Mouse (Mus musculus) lung, embryonic 14.5 days (tissue): ENCODE measurements around the gene Hspbp1. TPM values are rescaled to one million over a fixed set of nuclear protein-coding genes. Genes with fewer than 3 reads are reported as not detected.

Experiments
- ATAC-seq: fragments of 200-750 bp; cut with Nextera tagmentation; 2 replicates; pipeline ENCODE4 v1.8.0; 2017; ENCODE audit warnings: mild to moderate bottlenecking, moderate TSS enrichment, moderate library complexity; ENCODE audit not compliant: insufficient read depth
- DNase-seq: peaks from one replicate; pipeline ENCODE4 v3.0.0-alpha.2; 2015
- H3K27ac ChIP-seq: fragments of 300-500 bp; sonication (generic); 2 replicates; pipeline ENCODE4 v1.5.1; 2014; ENCODE audit warnings: low read depth, mild to moderate bottlenecking, moderate library complexity
- H3K27me3 ChIP-seq: fragments of 300-500 bp; sonication (generic); 2 replicates; pipeline ENCODE4 v1.6.1; 2014; ENCODE audit warnings: low read length, control low read depth; ENCODE audit not compliant: insufficient read depth
- H3K36me3 ChIP-seq: fragments of 300-500 bp; sonication (generic); 2 replicates; pipeline ENCODE4 v1.6.1; 2014; ENCODE audit warnings: control low read depth; ENCODE audit not compliant: insufficient read depth
- H3K4me1 ChIP-seq: fragments of 300-500 bp; sonication (generic); 2 replicates; pipeline ENCODE4 v1.6.1; 2014; ENCODE audit warnings: antibody characterized with exemption, control low read depth; ENCODE audit not compliant: insufficient read depth
- H3K4me2 ChIP-seq: fragments of 300-500 bp; sonication (generic); 2 replicates; pipeline ENCODE4 v1.6.1; 2014; ENCODE audit warnings: mild to moderate bottlenecking
- H3K4me3 ChIP-seq: fragments of 300-500 bp; sonication (generic); 2 replicates; pipeline ENCODE4 v1.5.1; 2014; ENCODE audit warnings: low read depth, low read length
- H3K9ac ChIP-seq: fragments of 300-500 bp; sonication (generic); 2 replicates; pipeline ENCODE4 v1.6.1; 2014
- H3K9me3 ChIP-seq: fragments of 300-500 bp; sonication (generic); 2 replicates; pipeline ENCODE4 v1.6.1; 2016; ENCODE audit warnings: low read depth, low read length, control low read depth
- CTCF ChIP-seq: IDR thresholded peaks from 2 replicates; pipeline ENCODE4 v1.5.1; 2016; ENCODE audit warnings: antibody characterized with exemption, low read depth
- WGBS: fragments of 180-500 bp; shearing (Covaris S2); extraction: QIAGEN DNeasy Blood & Tissue Kit; methylation state at CpG from one replicate; pipeline ENCODE4 v1.1.7; 2014; 5-methylcytosine and 5-hydroxymethylcytosine counted together
- polyA plus RNA-seq: library from polyadenylated mRNA; unstranded; fragments of >200 nt; fragmentation: Nextera tagmentation; extraction: Ambion mirVana; gene quantifications from 2 replicates; pipeline ENCODE4 v1.2.1, GENCODE M21; 2014

Hspbp1 gene
- polyA plus RNA-seq, result 94.0 and 98.5 TPM in 2 replicates

- H3K4me2 ChIP-seq, result peak within 1 kb of the TSS; percentile 69
- H3K9ac ChIP-seq, result peak within 1 kb of the TSS; percentile 46
- WGBS, result under 1% methylated on average over 32 of the region's 32 CpGs
- DNase-seq (peak; percentile 98), ATAC-seq (peak; percentile 99)
- H3K27me3 ChIP-seq, result no peaks in the 10 kb centered on the region
- no peak for TF ChIP-seq CTCF
- H3K36me3 ChIP-seq, result peaks cover 22% of the 10 kb centered on the region; the same call in 1 of the 2 replicates
- no peaks in the 10 kb centered on the region for H3K9me3 ChIP-seq
- no peaks in the 10 kb centered on the region for H3K4me1 ChIP-seq
- H3K27ac ChIP-seq, result peak within 1 kb of the TSS; percentile 68
- peak within 1 kb of the TSS; percentile 71 for H3K4me3 ChIP-seq
Observed at GRCm38 (mm10) chr7:4684632-4685417, at the start of gene Hspbp1. Gene Hspbp1 (minus strand): TSS chr7:4685068.

- no peaks in the 10 kb centered on the region for H3K9me3 ChIP-seq
- no peak for TF ChIP-seq CTCF
- H3K9ac ChIP-seq, result no peak overlapping the region
- no peak for DNase-seq
- no peak overlapping the region for H3K4me2 ChIP-seq
- no peaks in the 10 kb centered on the region for H3K36me3 ChIP-seq
- no peak overlapping the region for H3K27ac ChIP-seq
- H3K4me3 ChIP-seq, result no peak overlapping the region
- WGBS, result 49% methylated on average over 6 of the region's 6 CpGs
- ATAC-seq, result no peak
- no peaks in the 10 kb centered on the region for H3K4me1 ChIP-seq
- no peaks in the 10 kb centered on the region for H3K27me3 ChIP-seq
Observed at GRCm38 (mm10) chr7:4732968-4733392, 48.1 kb upstream of the Hspbp1 start.

GRCm38 (mm10) chr7:4731090-4731489 lies 46.2 kb upstream of the Hspbp1 start:
- ATAC-seq, result no peak
- Histone ChIP-seq H3K27me3 (no peaks in the 10 kb centered on the region), H3K9ac (no peak overlapping the region), H3K27ac (no peak overlapping the region), H3K4me2 (no peak overlapping the region), H3K9me3 (no peaks in the 10 kb centered on the region), H3K36me3 (no peaks in the 10 kb centered on the region), H3K4me1 (no peaks in the 10 kb centered on the region), H3K4me3 (no peak overlapping the region)
- no peak for DNase-seq
- 75% methylated on average over 5 of the region's 5 CpGs for WGBS
- no peak for TF ChIP-seq CTCF

GRCm38 (mm10) chr7:4725169-4725568 lies 40.3 kb upstream of the Hspbp1 start, which contains the start of gene Tmem150b:
Gene Tmem150b (minus strand): TSS chr7:4725249.
- DNase-seq (no peak), ATAC-seq (no peak)
- Histone ChIP-seq H3K27ac (no peak within 1 kb of the TSS), H3K4me3 (no peak within 1 kb of the TSS), H3K4me1 (no peaks in the 10 kb centered on the region), H3K9me3 (no peaks in the 10 kb centered on the region), H3K36me3 (no peaks in the 10 kb centered on the region), H3K27me3 (no peaks in the 10 kb centered on the region), H3K4me2 (no peak within 1 kb of the TSS), H3K9ac (no peak within 1 kb of the TSS)
- 67% methylated on average over 7 of the region's 7 CpGs for WGBS
- TF ChIP-seq CTCF, result no peak

- peak; percentile 23 for DNase-seq
- Histone ChIP-seq H3K27me3 (no peaks in the 10 kb centered on the region), H3K36me3 (no peaks in the 10 kb centered on the region), H3K9me3 (no peaks in the 10 kb centered on the region), H3K27ac (no peak overlapping the region), H3K4me1 (no peaks in the 10 kb centered on the region), H3K9ac (no peak overlapping the region), H3K4me2 (no peak overlapping the region), H3K4me3 (no peak overlapping the region)
- no peak for TF ChIP-seq CTCF
- 29% methylated on average over 3 of the region's 3 CpGs for WGBS
- no peak for ATAC-seq
Observed at GRCm38 (mm10) chr7:4724359-4724758, 39.5 kb upstream of the Hspbp1 start.

- WGBS, result 39% methylated on average over 12 of the region's 12 CpGs
- Histone ChIP-seq H3K27me3 (no peaks in the 10 kb centered on the region), H3K9ac (no peak overlapping the region), H3K4me2 (peak overlapping the region; percentile 50), H3K27ac (no peak overlapping the region), H3K4me1 (no peaks in the 10 kb centered on the region), H3K4me3 (peak overlapping the region; percentile 23; the same call in 1 of the 2 replicates), H3K9me3 (no peaks in the 10 kb centered on the region), H3K36me3 (no peaks in the 10 kb centered on the region)
- ATAC-seq, result peak; percentile 73; the same call in 1 of the 2 replicates
- DNase-seq, result peak; percentile 23
- no peak for TF ChIP-seq CTCF
Observed at GRCm38 (mm10) chr7:4723508-4723907, 38.6 kb upstream of the Hspbp1 start.

GRCm38 (mm10) chr7:4719276-4719675 lies 34.4 kb upstream of the Hspbp1 start:
- WGBS, result 84% methylated on average over 3 of the region's 3 CpGs
- Histone ChIP-seq H3K36me3 (peaks cover 25% of the 10 kb centered on the region), H3K4me3 (no peak overlapping the region), H3K27me3 (no peaks in the 10 kb centered on the region), H3K9me3 (no peaks in the 10 kb centered on the region), H3K27ac (no peak overlapping the region), H3K4me2 (no peak overlapping the region), H3K9ac (no peak overlapping the region), H3K4me1 (no peaks in the 10 kb centered on the region)
- DNase-seq, result no peak
- no peak for TF ChIP-seq CTCF
- ATAC-seq, result no peak
